Mouse (Mus musculus) midbrain, embryonic 10.5 days (tissue): Measurements from ENCODE around the gene Gxylt1. TPM values are rescaled to one million over a fixed set of nuclear protein-coding genes. Genes with fewer than 3 reads are reported as not detected.
A peak's percentile ranks its signal among the peaks of the same experiment; 100 is the strongest.
"Not testable (repeated sequence)": the region's sequence is repeated elsewhere in the genome, so short reads cannot be mapped to it uniquely, and the experiment has no call there.

ENCODE experiments used
- DNase-seq: peaks from one replicate; pipeline ENCODE4 v3.0.0-alpha.2; 2017; ENCODE audit warnings: low spot score
- H3K27ac ChIP-seq: fragments of 300-500 bp; sonication (generic); replicated peaks from 2 replicates; pipeline ENCODE4 v1.5.1; 2016; ENCODE audit warnings: mild to moderate bottlenecking
- H3K27me3 ChIP-seq: fragments of 300-500 bp; sonication (generic); 2 replicates; pipeline ENCODE4 v1.6.1; 2016; ENCODE audit warnings: low read depth, mild to moderate bottlenecking; ENCODE audit not compliant: poor library complexity, severe bottlenecking
- H3K36me3 ChIP-seq: fragments of 300-500 bp; sonication (generic); 2 replicates; pipeline ENCODE4 v1.6.1; 2016; ENCODE audit warnings: mild to moderate bottlenecking, moderate library complexity
- H3K4me1 ChIP-seq: fragments of 300-500 bp; sonication (generic); 2 replicates; pipeline ENCODE4 v1.6.1; 2016
- H3K4me3 ChIP-seq: fragments of 300-500 bp; sonication (generic); 2 replicates; pipeline ENCODE4 v1.5.1; 2016; ENCODE audit warnings: mild to moderate bottlenecking, moderate library complexity
- H3K9me3 ChIP-seq: fragments of 300-500 bp; sonication (generic); replicated peaks from 2 replicates; pipeline ENCODE4 v1.6.1; 2016; ENCODE audit warnings: mild to moderate bottlenecking
- WGBS: fragments of 180-500 bp; shearing (Covaris S2); methylation state at CpG from one replicate; pipeline ENCODE4 v1.1.7; 2016; 5-methylcytosine and 5-hydroxymethylcytosine counted together
- polyA plus RNA-seq: library from polyadenylated mRNA; unstranded; fragments of >200 nt; fragmentation: Nextera tagmentation; extraction: Ambion mirVana; gene quantifications from 2 replicates; pipeline ENCODE4 v1.2.1, GENCODE M21; 2016

Gxylt1 gene
- polyA plus RNA-seq: 12.8 and 14.5 TPM in 2 replicates

DNA sequence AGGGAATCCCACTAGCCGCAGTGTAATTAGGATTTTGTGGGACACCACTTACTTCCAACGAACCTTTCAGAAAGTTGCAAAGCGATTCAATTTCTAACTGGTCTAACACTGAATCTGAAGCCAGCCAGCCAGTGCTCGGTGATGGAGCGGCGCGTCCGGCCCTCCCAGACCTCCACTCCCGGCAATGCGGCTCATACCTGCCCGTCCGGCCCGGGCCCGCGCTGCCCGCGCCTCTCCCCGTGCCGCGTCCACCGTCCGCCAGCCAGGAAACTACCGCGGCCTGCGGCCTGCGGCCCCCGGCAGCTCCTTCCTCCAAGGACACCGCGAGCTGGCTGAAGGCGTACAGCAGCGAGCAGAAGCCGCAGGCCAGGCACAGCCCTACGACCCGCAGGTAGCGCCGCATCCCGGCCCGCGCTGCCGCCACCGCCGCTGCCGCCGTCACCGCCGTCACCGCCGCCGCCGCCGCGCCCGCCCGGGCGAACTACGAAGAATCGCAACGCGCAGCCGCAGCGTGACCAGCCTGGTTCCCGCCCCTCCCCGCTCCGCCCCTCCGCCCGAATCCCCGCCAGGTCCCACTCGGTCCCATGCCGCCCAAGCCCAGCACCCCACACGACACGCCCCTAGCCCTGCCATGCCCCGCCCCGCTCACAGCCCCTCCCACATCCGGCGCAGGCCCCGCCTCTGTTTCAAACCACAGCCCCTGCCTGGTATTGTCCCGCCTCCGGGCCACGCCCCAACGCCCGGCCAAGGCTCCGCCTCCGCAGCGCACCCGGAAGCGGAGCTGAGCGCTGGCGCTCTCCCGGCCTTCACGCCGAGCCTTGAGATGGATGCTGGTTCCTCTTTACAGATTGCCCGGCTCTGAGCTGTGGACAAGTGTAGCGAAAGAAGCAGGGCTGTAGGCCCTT lies at the start of gene Gxylt1:
TSS of gene Gxylt1 (minus strand) at position 501 of the 905 bp plus-strand sequence.
- Histone ChIP-seq H3K27ac (peak within 1 kb of the TSS; percentile 94), H3K27me3 (no peaks in the 10 kb centered on the region), H3K36me3 (peaks cover 12% of the 10 kb centered on the region), H3K4me3 (peak within 1 kb of the TSS; percentile 85), H3K9me3 (no peaks in the 10 kb centered on the region), H3K4me1 (peaks cover 46% of the 10 kb centered on the region)
- under 1% methylated on average over 91 of the region's 93 CpGs for WGBS
- DNase-seq: peak; percentile 100

DNA sequence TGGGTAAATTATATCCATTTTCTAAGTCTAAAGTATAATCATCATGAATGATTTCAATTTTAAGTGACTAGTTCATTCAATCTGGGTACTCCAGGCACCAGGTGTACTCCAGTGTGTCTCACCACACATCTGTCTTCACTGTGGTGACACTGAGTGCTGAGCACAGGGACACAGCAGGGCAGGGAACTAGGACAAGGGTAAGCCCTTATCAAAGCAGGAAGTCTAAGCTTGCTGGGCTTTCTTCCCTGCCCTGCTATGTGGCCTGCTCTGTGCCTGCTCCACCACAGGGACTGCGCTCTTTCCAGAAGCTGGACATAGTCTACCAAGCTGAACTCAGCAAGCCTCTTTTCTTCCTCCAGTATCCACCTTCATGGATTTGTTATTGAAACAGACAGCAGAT lies 43.8 kb upstream of the Gxylt1 start:
- 88% methylated on average over 1 of the region's 1 CpGs for WGBS
- Histone ChIP-seq H3K4me3 (no peak overlapping the region), H3K36me3 (peaks cover 18% of the 10 kb centered on the region), H3K27ac (no peak overlapping the region), H3K4me1 (peaks cover 6% of the 10 kb centered on the region; the same call in 1 of the 2 replicates), H3K27me3 (no peaks in the 10 kb centered on the region), H3K9me3 (no peaks in the 10 kb centered on the region)
- no peak for DNase-seq

DNA sequence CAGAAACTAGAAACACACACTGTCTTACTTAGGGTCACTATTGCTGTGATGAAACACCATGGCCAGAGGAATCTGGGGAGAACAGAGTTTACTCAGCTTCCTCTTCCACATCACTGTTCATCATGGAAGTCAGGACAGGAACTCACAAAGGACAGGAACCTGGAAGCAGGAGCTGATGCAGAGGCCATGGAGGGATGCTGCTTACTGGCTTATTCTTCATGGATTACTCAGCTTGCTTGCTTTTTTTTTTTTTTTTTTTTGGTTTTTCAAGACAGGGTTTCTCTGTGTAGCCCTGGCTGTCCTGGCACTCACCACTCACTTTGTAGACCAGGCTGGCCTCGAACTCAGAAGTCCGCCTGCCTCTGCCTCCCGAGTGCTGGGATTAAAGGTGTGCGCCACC lies 35.3 kb upstream of the Gxylt1 start:
- H3K4me1 ChIP-seq, DNase-seq, H3K27ac ChIP-seq, H3K27me3 ChIP-seq, H3K9me3 ChIP-seq, H3K4me3 ChIP-seq: not testable (repeated sequence)
- WGBS: 96% methylated on average over 4 of the region's 4 CpGs
- H3K36me3 ChIP-seq: peaks cover 24% of the 10 kb centered on the region; the same call in 1 of the 2 replicates

DNA sequence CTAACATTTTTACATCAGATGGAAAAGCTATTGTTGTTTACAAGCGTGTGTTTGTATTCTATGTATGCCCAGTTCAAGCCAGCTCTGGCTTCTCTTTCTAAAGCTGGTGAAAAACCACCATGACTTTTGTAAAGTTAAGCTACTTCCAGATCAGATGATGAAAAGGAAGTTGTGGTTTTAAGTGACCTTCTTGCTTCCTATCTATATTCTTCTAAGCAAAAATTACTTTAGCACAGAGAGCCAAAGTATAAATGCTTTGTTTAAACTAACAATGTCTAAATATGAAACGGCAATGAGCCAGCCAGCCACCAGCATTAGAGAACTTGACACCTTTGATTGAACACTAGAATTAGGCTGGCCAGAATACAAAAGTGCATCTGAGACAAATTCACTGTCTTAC lies 23.2 kb upstream of the Gxylt1 start:
- Histone ChIP-seq H3K4me1 (peaks cover 17% of the 10 kb centered on the region; the same call in 1 of the 2 replicates), H3K4me3 (no peak overlapping the region), H3K36me3 (no peaks in the 10 kb centered on the region), H3K9me3 (no peaks in the 10 kb centered on the region), H3K27ac (no peak overlapping the region), H3K27me3 (no peaks in the 10 kb centered on the region)
- no peak for DNase-seq
- 94% methylated on average over 2 of the region's 2 CpGs for WGBS

DNA sequence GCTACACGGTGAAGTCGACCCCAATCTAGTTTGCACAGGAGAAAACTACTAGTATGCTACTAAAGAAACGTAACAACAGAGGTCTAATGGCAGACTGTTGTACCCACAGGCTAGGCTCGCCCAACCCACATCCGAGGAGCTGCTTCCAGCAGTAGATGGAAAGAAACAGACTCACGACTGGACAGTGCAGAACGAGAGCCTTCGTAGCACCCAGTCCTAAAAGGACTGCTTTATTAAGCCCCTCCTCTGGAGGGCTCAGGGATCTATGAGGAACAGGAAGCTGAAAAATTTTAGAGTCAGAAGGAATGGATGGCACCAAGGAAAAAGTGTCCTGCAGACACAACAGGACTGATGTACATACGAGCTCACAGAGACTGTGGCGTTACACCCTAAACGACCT lies 19.5 kb upstream of the Gxylt1 start:
- peaks cover 19% of the 10 kb centered on the region for H3K36me3 ChIP-seq
- H3K9me3 ChIP-seq: no peaks in the 10 kb centered on the region
- no peak overlapping the region for H3K4me3 ChIP-seq
- no peak for DNase-seq
- 0 out of 2 replicates have a peak, but pooled peaks cover 5% of the 10 kb centered on the region for H3K4me1 ChIP-seq
- 89% methylated on average over 11 of the region's 11 CpGs for WGBS
- no peaks in the 10 kb centered on the region for H3K27me3 ChIP-seq
- H3K27ac ChIP-seq: no peak overlapping the region

DNA sequence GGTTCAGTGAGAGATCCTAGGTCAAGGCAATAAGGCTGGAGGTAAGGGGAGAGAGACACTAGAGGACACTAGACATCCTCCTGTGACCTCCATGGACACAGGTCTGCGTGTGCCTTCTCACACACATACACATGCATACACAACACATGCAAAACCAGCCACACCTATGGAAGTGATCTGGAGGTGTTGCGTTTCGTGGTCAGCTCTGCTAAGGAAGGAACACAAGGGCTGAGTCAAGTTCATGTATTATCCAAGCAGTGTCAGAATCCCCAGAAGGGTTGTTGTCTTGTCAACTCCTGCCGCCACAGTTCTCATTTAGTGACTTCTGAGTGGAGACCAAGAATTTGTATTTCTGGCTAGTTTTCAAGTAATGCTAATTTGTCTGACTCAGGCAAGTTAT lies 13.3 kb upstream of the Gxylt1 start:
- Histone ChIP-seq H3K4me3 (no peak overlapping the region), H3K36me3 (peaks cover 60% of the 10 kb centered on the region), H3K9me3 (no peaks in the 10 kb centered on the region), H3K27ac (no peak overlapping the region), H3K4me1 (no peaks in the 10 kb centered on the region), H3K27me3 (no peaks in the 10 kb centered on the region)
- no peak for DNase-seq
- WGBS: 96% methylated on average over 4 of the region's 4 CpGs

DNA sequence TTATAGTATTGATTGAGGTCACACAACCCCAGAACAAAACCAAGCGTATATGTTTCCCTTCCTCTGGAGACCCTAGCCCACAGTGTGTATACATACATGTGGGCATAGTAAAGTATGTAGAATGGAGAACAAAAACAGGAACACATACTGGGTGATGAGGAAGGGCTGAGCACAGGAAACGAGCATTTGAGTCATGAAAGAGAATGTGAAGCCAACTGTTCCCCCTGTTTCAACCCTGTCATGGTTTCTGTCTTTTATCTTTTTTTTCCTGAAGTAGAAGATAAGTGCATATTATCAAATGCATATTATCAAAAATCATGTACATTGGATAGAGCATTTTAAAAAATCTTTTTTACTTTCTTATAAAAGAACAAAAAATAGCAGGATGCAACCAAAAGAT lies 12.6 kb upstream of the Gxylt1 start:
- Histone ChIP-seq H3K27me3 (no peaks in the 10 kb centered on the region), H3K9me3 (no peaks in the 10 kb centered on the region), H3K4me1 (no peaks in the 10 kb centered on the region), H3K36me3 (peaks cover 66% of the 10 kb centered on the region), H3K4me3 (no peak overlapping the region), H3K27ac (no peak overlapping the region)
- 88% methylated on average over 2 of the region's 2 CpGs for WGBS
- no peak for DNase-seq

DNA sequence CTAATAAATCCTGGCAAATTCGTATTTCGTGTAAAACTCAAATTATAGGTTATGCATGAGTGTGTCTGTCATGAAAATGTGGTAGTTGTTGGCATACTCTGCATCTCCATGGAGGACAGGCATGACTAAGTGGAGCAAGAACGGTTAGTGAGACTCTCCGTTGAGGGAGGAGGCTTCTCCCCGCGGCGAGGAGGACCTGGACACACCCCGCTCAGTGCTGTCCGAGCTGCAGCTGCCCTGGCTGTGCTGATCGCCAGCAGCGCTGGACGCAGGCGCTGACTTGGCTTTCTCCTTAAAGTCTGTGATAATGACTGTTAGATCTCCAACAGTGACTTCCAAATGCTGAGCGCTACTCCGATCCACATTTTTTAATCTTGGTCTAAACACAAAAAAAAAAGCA lies 10.3 kb upstream of the Gxylt1 start:
- Histone ChIP-seq H3K27ac (no peak overlapping the region), H3K36me3 (peaks cover 72% of the 10 kb centered on the region), H3K27me3 (no peaks in the 10 kb centered on the region), H3K4me1 (no peaks in the 10 kb centered on the region), H3K9me3 (no peaks in the 10 kb centered on the region), H3K4me3 (no peak overlapping the region)
- WGBS: 79% methylated on average over 15 of the region's 15 CpGs
- DNase-seq: no peak

DNA sequence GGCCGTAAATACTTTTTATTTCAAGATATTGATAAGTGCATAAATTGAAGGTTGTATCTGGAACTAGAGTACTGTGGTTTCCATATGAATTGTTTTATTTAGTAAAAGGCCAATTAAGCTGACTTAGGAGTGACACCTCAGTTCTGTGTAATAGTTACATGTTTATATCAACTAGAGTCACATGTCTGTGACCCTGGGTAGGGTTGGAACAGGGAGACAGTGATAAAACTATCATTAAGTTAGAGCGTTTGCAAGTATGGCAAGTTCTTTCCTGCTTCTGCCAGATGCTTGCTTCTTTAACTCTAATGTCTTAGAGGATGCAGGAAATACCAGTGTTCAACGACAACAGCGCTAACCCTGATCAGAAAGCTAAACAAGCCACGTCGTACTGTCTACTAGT lies 9.3 kb upstream of the Gxylt1 start:
- DNase-seq: no peak
- WGBS: 90% methylated on average over 6 of the region's 6 CpGs
- Histone ChIP-seq H3K9me3 (no peaks in the 10 kb centered on the region), H3K27ac (no peak overlapping the region), H3K36me3 (peaks cover 66% of the 10 kb centered on the region), H3K27me3 (no peaks in the 10 kb centered on the region), H3K4me3 (no peak overlapping the region), H3K4me1 (no peaks in the 10 kb centered on the region)

DNA sequence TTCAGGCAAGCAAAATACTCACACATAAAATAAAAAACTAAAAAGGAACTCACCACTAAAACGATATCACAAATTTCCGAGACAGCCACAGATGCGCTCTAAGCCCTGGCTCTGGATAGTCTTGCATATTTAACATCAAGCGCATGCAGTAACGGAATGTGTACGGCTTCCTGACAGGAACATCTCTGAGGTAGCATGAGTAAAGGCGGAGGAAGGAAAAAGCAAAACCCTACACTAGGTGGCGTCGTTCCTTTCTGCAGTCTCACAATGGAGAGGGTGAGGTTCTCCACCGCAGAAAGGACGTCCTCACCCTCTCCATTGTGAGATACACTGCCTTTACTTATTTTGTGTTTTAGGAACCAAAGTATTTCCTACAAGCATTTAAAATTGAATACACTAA lies 8.4 kb upstream of the Gxylt1 start:
- no peaks in the 10 kb centered on the region for H3K27me3 ChIP-seq
- no peaks in the 10 kb centered on the region for H3K4me1 ChIP-seq
- H3K4me3 ChIP-seq: no peak overlapping the region
- WGBS: 66% methylated on average over 11 of the region's 11 CpGs
- no peak overlapping the region for H3K27ac ChIP-seq
- DNase-seq: no peak
- peaks cover 60% of the 10 kb centered on the region for H3K36me3 ChIP-seq
- no peaks in the 10 kb centered on the region for H3K9me3 ChIP-seq

DNA sequence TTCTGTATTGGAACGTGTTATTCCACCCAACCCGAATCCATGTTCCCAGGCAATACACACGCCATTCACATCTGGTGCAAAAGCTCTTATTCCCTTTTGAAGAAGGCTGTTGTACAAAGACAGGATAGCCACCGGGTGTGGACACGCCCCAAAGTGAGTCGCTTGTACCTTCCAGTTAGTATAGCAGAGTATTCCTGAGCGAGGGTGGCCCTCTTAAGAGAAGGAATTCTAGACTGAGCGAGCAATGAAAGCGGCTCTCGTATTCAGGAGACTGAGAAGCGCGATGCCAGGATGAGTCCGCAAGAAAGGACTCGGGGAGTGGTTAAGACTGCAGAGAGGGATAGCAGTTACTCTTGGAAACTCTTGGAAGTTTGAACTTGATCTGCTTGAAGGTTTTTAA lies 1.3 kb upstream of the Gxylt1 start:
- WGBS: 7% methylated on average over 14 of the region's 14 CpGs
- H3K27me3 ChIP-seq: no peaks in the 10 kb centered on the region
- peaks cover 15% of the 10 kb centered on the region for H3K36me3 ChIP-seq
- no peaks in the 10 kb centered on the region for H3K9me3 ChIP-seq
- H3K4me1 ChIP-seq: peaks cover 41% of the 10 kb centered on the region
- peak overlapping the region; percentile 85 for H3K4me3 ChIP-seq
- DNase-seq: peak; percentile 30
- H3K27ac ChIP-seq: peak overlapping the region; percentile 94; the same call in 1 of the 2 replicates

DNA sequence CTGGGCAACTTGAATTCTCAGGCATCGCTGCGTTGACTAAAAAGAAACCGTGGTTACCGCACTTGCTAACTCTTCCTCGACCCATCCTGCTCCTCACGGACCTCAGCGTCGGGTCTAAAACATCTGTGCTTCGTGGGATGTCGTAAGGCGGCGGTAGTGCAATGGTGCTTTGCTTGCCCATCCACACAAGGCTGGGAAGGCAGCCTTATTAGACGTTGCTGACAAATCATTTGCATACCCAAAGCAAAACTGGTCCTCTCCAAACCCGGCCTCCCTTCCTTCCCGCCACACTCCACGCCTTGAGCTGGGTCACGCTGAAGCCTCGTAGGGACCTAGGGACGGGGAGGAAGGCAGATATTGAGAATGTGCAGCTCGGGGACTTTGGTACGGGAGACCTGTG lies 644 bp upstream of the Gxylt1 start:
- WGBS: under 1% methylated on average over 21 of the region's 21 CpGs
- H3K4me3 ChIP-seq: peak overlapping the region; percentile 85
- no peaks in the 10 kb centered on the region for H3K9me3 ChIP-seq
- H3K4me1 ChIP-seq: peaks cover 42% of the 10 kb centered on the region
- H3K36me3 ChIP-seq: peaks cover 9% of the 10 kb centered on the region
- peak overlapping the region; percentile 94 for H3K27ac ChIP-seq
- DNase-seq: no peak
- H3K27me3 ChIP-seq: no peaks in the 10 kb centered on the region
